Mouse (Mus musculus): ENCODE measurements around the gene Nap1l1. TPM values are rescaled to one million over a fixed set of nuclear protein-coding genes. Genes with fewer than 3 reads are reported as not detected.
A peak's percentile ranks its signal among the peaks of the same experiment; 100 is the strongest.
"Not testable (repeated sequence)": the region's sequence is repeated elsewhere in the genome, so short reads cannot be mapped to it uniquely, and the experiment has no call there.

The Nap1l1 gene
- 10 to 100 TPM; 43.8 to 49.0 TPM for total RNA-seq (2021)
- long read RNA-seq, experiment 1, transcript Nap1l1-202 (15 exons, 1,350 nt) = minor isoform, 7 of 27 reads
- long read RNA-seq, experiment 1, transcript Nap1l1-201 (16 exons, 1,486 nt) = major isoform, 8 of 27 reads
- long read RNA-seq, experiment 1, partial matches to known transcripts = 4 of 27 reads
- long read RNA-seq, experiment 1, other reads (novel, unspliced or antisense) = 4 of 27 reads
- long read RNA-seq, experiment 2, transcript Nap1l1-201 (16 exons, 1,486 nt) = minor isoform, 5 of 30 reads
- long read RNA-seq, experiment 2, transcript Nap1l1-202 (15 exons, 1,350 nt) = major isoform, 11 of 30 reads
- long read RNA-seq, experiment 2, transcript Nap1l1-205 (13 exons, 1,365 nt) = minor isoform, 6 of 30 reads
- long read RNA-seq, experiment 2, partial matches to known transcripts = 1 of 30 reads
- long read RNA-seq, experiment 2, other reads (novel, unspliced or antisense) = 7 of 30 reads

DNA sequence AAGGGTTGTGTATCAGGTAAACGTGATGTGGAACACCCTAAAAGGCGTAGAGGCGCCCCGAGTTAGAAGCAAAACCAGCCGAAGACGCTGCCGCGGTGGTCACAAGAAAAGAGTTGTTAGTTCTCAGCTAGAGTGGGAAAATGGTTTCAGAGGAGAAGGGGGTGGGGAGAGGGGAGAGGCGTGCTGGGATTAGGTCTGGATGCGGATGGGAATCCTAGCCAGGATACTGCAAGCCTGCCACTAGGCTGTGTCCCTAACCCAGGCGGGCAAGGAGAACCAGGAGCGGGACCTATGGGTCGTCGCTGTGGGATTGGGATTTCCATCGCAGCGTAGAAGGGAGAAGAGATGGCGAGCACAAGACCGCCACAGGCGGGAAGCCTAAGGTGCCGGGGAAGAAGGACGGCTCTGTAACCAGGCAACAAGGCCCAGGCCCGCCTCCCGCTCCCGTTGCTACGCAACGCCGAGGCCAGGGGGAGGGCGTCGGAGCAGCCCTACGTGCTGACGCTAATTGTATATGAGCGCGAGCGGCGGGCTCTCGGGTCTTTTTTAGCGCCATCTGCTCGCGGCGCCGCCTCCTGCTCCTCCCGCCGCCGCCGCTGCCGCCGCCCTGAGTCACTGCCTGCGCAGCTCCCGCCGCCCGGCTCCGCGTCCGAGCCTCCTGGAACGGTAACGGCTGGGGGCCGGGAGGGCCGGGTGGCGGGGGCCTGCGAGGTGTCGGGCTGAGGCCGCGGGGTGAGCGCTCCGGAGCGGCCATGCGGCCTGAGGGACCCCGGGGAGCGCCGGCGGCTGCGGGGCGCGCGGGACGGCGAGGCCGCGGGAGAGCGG, at the start of gene Nap1l1:
TSS of gene Nap1l1 (plus strand) at position 538 of the 825 bp plus-strand sequence.
- intact Hi-C loops (cut with DNase I; ENCODE audit: low total_unique reads) = loop anchor here (10.0 kb wide), 1 partner anchor 178 kb away; the partner anchor contains the start of gene Bbs10
- DNase-seq = peak; percentile 95

DNA sequence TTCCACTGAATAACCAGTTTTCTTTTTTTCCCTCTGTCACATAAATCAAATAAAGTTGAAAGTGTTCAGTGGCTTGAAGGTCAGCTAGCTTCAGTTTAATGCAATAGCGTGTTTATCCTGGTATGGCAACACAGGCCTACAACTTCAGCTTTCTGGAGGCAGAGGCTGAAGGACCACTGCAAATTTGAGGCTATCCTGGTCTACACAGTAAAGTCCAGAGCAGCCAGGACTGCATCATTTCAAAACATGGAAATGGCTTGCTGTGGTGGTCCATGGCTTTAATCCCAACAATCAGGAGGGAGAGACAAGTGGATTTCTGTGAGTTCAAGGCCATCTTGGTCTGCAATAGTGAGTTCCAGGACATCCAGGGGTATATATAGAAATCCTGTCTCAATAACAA, 46.5 kb upstream of the Nap1l1 start:
- no peak for DNase-seq
- intact Hi-C loops (cut with DNase I; ENCODE audit: low total_unique reads) = no loop called here

DNA sequence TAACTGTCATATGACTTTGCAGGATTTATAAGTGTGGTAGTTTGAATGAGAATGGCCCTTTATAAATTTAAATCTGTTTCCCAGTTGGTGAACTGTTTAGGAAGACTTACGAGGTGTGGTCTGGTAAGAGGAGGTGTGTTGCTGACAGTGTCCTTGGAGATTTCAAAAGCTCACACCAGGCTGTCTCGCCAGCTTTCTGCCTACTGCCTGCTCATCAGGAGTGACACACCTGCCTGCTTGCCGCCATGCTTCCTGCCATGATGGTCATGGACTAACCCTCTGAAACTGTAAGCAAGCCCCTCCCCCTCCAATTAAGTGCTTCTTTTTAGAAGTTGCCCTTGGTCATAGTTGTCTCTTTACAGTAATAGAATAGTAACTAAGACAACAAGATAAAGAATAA, 39.5 kb upstream of the Nap1l1 start:
- no peak for DNase-seq
- intact Hi-C loops (cut with DNase I; ENCODE audit: low total_unique reads) = no loop called here

DNA sequence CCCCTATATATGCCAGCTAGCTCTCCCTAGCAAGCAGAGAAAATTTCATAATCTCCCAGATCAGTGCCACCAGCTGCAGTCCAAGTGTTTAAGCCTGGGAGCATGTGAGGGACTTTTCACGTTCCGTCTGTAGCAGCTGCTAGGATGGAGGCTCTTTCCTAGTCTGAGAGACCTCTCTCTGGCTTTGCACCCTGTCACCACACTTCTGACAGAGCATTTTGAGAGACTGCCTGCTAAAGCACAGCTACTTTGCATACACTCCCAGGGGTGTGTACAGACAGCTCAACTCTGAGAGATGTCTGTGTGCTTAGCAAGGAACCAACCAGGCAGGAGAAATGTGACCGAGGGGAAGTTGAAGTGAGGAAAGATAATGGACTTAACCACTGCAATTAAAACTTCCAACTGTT, 32.0 kb upstream of the Nap1l1 start:
- DNase-seq = no peak
- intact Hi-C loops (cut with DNase I; ENCODE audit: low total_unique reads) = no loop called here

DNA sequence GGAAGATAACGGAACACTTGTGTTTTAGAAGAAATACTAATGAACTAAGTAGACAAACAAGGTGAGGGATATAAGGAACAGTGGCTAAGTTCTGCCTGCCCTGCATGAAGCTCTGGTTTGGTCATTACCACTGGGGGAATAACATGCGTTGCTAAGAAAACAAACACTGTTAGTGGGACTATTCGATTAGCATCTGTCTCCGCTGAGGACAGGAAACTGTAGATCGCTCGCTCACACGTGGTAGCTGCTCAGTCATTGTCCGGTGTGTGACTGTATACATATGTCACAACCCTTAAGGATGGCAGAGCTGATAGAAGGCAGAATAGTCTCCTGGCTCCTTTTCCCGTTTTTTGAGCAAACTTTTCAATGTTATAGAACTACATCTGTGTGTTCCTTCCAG, 28.8 kb upstream of the Nap1l1 start:
- intact Hi-C loops (cut with DNase I; ENCODE audit: low total_unique reads) = no loop called here
- no peak for DNase-seq

DNA sequence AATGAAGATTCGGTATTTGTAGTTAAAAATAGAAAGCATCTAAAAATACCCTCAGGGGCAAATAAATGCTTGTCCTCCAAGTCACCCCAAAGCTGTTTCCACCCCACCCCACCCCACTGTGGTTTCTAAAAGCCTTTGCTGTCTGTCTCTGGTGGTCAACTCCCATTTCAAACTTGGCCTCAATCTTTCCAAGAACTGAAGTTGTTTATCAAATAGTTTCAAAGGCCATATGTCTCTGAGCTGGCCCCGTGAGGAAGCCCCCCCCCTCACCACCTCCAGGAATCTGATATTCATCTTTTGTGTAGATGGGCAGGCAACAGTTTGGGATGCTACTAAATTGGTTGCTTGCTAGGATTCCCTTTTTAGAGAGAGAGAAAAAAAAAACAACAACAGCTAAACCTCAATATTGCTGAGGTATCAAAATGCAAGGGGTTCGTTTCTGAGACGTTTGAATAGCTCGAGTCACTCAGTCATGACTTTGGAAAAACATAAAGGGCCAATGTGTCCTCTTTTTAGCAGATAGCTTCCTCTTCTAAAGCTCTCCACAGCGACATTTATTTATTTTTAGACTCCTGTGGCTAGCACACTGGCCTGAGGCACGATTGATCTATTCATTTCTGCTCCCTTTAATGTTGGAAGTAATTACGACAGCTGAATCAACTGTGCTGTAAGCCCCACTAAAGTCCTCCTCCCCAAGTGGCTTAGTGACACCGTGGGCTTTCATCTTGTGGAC, 26.9 kb upstream of the Nap1l1 start:
- no peak for DNase-seq
- intact Hi-C loops (cut with DNase I; ENCODE audit: low total_unique reads) = no loop called here

DNA sequence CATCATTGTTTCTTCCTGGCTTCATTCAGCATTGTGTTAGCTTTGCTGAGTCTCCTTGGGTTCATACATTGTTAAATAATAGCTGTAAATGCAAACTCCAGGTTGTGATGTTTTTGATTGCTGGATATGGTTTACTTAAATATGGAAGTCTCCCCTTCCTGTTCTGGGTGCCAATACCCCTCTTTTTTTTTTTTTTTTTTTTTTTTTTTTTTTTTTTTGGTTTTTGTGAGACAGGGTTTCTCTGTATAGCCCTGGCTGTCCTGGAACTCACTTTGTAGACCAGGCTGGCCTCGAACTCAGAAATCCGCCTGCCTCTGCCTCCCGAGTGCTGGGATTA, 26.4 kb upstream of the Nap1l1 start:
- intact Hi-C loops (cut with DNase I; ENCODE audit: low total_unique reads); DNase-seq: not testable (repeated sequence)

DNA sequence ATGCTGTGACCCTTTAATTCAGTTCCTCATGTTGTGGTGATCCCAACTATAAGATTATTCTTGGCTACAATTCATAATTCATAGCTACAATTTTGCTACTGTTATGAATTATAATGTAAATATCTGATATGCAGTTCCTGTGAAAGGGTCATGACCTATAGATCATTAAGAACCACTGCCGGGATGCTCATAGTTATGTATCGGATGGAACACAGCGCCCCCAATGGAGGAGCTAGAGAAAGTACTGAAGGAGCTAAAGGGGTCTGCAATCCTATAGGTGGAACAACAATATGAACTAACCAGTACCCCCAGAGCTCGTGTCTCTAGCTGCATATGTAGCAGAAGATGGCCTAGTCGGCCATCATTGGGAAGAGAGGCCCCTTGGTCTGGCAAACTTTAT, 23.4 kb upstream of the Nap1l1 start:
- intact Hi-C loops (cut with DNase I; ENCODE audit: low total_unique reads); DNase-seq: not testable (repeated sequence)

DNA sequence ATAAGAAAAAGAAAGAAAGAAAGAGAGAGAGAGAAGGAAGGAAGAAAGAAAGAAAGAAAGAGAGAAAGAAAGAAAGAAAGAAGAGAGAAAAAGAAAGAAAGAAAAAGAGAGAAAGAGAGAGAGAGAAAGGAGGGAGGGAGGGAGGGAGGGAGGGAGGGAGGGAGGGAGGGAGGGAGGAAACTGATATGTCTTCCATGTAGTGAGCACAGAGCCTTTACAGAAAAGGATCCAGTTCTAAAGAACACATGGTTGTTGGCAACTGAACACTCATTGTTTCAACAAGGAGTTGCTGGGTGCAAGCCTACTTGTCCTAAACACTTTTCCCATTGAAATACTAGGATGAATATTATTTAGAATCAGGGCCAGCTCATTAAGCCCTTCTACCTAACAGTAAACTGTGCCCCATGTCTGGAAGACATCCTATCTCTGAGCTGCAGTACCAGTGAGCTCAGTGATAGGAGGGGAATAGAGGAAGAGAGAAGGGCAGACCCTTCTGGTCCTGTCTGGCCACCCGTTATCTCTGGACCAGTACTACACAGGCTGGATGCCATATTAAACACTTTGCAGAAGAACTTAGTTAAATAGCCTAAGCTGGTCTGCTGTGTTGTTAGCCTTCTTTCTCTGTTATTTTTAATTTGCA, 21.2 kb upstream of the Nap1l1 start:
- no peak for DNase-seq
- intact Hi-C loops (cut with DNase I; ENCODE audit: low total_unique reads) = no loop called here

DNA sequence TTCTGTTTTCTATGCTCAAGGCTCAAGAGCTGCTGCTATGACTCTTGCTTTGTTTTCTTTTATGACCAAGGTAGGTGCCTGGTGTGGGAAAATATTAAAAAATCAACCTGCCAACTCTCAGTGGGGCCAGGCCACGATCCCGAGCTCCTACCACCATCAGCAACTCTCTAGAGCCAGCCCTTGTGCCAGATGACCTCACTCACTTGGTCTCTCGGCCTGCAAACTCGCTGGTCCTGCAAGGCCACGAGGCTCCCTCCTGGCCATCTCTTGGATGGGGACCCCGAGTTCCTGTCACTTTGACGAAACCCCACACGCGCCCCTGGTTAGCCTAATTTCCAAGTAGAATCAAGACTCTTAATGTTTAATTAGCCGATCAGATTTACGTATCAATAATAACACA, 20.6 kb upstream of the Nap1l1 start:
- intact Hi-C loops (cut with DNase I; ENCODE audit: low total_unique reads) = no loop called here
- no peak for DNase-seq

DNA sequence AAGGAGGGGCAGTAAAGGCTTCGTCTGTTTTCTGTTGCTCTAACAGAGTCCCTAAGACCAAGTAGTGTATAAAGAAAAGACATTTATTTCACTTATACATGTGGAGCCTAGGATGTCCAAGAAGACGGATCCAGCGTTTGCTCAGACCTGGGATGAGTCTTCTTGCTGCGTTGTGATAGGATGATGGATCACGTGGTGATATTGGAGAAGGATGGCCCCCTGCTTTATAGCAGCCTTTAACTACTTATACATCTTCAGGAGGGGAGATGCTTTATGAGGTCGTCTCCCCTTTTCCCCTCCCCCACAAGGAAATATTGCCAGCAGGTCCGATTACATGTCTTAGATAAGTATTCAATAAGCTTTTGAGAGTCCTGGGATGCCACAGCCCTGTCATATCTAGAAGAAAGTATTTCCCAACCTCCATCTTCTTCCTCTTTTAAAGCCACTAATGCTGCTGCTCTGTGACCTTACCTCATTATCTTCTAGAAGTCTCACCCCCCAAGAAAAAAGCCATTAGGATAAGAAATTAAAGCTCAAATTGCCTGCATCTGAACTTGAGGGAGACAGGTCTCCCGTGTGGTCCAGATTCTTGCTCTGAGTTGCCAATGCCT, 18.2 kb upstream of the Nap1l1 start:
- intact Hi-C loops (cut with DNase I; ENCODE audit: low total_unique reads) = no loop called here
- no peak for DNase-seq

DNA sequence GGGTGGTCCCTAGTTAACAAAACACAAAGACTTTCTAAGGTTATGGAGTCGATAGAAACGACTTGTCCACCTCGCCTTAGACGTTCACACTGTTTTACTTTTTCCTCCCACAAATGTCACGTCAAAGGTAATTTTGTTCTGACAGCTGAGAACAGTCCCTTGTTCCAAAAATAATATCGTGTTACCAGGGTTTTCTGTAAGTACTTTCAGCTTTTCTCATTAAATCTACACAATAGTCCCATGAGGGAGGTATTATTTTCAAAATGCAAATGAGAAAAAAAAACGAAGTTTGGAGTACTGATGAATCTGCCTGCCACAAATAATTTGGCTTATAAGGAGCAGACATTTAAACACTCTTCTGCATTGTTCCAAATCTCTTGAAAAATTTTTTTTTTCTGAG, 14.9 kb upstream of the Nap1l1 start:
- intact Hi-C loops (cut with DNase I; ENCODE audit: low total_unique reads) = no loop called here
- no peak for DNase-seq

DNA sequence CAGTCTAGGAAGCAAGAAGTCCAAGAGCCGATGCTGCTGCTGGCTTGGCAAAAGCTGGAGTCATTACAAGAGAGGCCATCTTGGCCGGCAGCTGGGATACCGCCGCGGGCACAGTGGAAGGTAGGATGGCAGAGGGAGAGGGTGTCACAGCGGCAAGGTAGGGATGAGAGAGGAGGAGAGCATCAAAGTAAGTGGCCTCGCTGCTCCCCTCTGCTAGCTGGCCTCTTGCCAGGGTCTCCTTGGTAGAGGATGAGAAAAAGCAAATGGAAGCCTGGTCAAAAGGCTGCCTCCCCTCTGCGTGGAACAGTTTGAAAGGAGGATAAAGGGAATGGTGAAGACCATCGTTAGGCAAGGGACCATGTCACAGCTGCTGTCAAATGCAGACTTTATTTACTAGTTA, 14.0 kb upstream of the Nap1l1 start:
- intact Hi-C loops (cut with DNase I; ENCODE audit: low total_unique reads) = no loop called here
- DNase-seq = no peak

DNA sequence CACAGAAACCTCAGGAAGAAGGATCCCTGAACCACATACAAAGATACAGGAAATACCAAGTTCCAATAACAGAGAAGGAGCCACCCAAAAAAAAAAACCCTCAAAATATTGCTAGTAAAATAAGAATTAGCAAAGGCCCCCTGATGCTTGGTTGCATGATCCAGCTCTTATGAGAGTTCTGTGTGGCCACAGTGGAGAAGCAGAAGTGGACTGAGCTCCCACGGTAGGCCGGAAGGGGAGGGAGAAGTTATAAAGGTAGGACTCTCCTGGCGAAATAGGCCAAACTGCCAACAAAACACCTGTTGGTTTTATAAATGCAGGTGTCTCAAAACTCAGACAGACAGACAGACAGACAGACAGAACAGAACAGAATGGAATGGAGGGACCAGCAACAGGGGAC, 13.1 kb upstream of the Nap1l1 start:
- intact Hi-C loops (cut with DNase I; ENCODE audit: low total_unique reads) = no loop called here
- DNase-seq = no peak

DNA sequence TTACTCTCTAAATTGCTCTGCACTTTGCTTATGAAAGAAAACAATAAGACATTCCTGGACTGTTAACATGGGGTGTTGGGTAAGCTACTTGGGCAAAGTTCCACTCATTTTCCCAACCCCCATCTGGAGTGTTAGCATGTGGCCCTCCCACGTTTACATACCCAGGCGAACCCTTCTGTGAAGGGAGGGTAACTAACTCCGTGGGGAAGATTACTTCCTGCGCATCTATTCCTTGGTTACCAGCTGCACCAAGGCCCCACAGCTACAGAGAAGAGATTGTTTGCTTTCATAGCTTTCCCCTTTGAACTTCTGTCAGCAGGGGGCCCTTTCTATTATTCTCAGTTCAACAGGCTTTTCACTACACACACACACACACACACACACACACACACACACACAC, 12.6 kb upstream of the Nap1l1 start:
- intact Hi-C loops (cut with DNase I; ENCODE audit: low total_unique reads) = no loop called here
- DNase-seq = no peak

DNA sequence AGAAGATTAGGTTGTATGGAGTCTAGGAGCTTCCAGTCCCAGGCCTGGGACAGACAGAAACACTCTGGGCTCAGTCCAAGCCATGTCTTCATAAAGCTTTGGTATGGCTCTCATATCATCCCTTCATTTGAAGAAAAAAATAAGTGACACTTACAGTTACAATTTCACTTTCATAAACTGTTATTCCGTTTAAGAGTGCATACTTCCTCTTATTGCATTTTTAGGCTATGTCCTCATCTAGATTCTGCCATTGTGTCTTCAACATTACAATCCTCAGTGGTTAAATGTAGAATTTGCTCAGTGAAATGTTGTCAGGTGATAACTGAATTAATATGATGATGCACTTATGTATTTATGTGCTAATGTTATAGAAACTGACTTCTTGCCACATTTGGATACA, 8.2 kb upstream of the Nap1l1 start:
- intact Hi-C loops (cut with DNase I; ENCODE audit: low total_unique reads) = no loop called here
- DNase-seq = no peak

DNA sequence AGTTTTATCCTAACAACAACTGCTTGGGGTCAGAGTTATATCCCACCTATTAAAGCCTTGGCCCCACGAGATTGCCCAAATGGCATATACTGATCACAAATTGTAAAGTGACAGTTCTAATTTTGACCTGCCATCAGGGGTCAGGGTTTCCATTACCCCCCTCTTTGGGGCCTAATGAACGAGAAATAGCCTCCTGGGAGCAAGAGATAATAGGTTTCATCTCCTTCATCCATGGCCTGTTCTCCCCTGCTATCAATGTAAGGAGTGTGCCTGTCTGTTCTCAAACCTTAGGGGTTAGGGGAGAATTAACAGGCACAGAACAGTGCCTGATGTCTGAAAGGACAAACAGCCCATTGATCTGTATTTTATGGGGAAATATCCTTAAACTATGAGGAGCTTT, 7.6 kb upstream of the Nap1l1 start:
- intact Hi-C loops (cut with DNase I; ENCODE audit: low total_unique reads) = no loop called here
- no peak for DNase-seq

DNA sequence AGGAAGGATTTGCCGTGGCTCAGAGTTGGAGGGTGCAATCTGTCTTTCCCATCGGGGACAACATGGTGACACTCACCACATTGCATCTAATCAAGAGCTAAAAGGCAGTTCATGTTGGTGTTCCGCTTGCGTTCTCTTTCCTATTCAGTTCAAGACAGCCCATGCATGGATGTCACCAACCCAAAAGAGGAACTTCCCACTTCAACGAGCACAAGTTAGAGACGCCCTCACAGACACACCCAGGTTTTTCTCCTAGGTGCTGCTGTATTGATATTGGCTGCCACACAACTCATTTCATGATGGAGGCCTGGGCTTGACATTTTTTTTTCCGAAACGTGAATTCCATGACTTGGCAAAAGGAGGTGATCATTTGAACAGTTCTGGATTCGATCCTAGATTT, 1.9 kb upstream of the Nap1l1 start:
- DNase-seq = no peak
- intact Hi-C loops (cut with DNase I; ENCODE audit: low total_unique reads) = loop anchor here (10.0 kb wide), 1 partner anchor 176 kb away; the partner anchor contains the start of gene Bbs10

All from gastrocnemius, postnatal 14 days (tissue).